Mouse (Mus musculus) forebrain, embryonic 12.5 days (tissue): ENCODE results near the gene Ctxn1. TPM values are rescaled to one million over a fixed set of nuclear protein-coding genes. Genes with fewer than 3 reads are reported as not detected.

Experiments used
- ATAC-seq: fragments of 200-750 bp; cut with Nextera tagmentation; 2 replicates; pipeline ENCODE4 v1.8.0; 2017; ENCODE audit warnings: moderate TSS enrichment; ENCODE audit not compliant: low FRiP score
- H3K27ac ChIP-seq: fragments of 300-500 bp; sonication (generic); 2 replicates; pipeline ENCODE4 v1.5.1; 2016; ENCODE audit warnings: mild to moderate bottlenecking
- H3K27me3 ChIP-seq: fragments of 300-500 bp; sonication (generic); 2 replicates; pipeline ENCODE4 v1.6.1; 2016; ENCODE audit warnings: mild to moderate bottlenecking
- H3K36me3 ChIP-seq: fragments of 300-500 bp; sonication (generic); replicated peaks from 2 replicates; pipeline ENCODE4 v1.6.1; 2016; ENCODE audit warnings: mild to moderate bottlenecking
- H3K4me1 ChIP-seq: fragments of 300-500 bp; sonication (generic); 2 replicates; pipeline ENCODE4 v1.6.1; 2016
- H3K4me2 ChIP-seq: fragments of 300-500 bp; sonication (generic); 2 replicates; pipeline ENCODE4 v1.6.1; 2016; ENCODE audit warnings: mild to moderate bottlenecking, moderate library complexity
- H3K4me3 ChIP-seq: fragments of 300-500 bp; sonication (generic); replicated peaks from 2 replicates; pipeline ENCODE4 v1.5.1; 2016; ENCODE audit warnings: mild to moderate bottlenecking
- H3K9ac ChIP-seq: fragments of 300-500 bp; sonication (generic); 2 replicates; pipeline ENCODE4 v1.6.1; 2016; ENCODE audit warnings: mild to moderate bottlenecking
- H3K9me3 ChIP-seq: fragments of 300-500 bp; sonication (generic); 2 replicates; pipeline ENCODE4 v1.6.1; 2016
- WGBS: fragments of 180-500 bp; shearing (Covaris S2); methylation state at CpG from one replicate; pipeline ENCODE4 v1.1.7; 2016; 5-methylcytosine and 5-hydroxymethylcytosine counted together
- polyA plus RNA-seq: library from polyadenylated mRNA; unstranded; fragments of >200 nt; fragmentation: Nextera tagmentation; extraction: Ambion mirVana; gene quantifications from 2 replicates; pipeline ENCODE4 v1.2.1, GENCODE M21; 2016

Gene Ctxn1
- 189 and 199 TPM in 2 replicates for polyA plus RNA-seq

- no peaks in the 10 kb centered on the region for H3K27me3 ChIP-seq
- peaks cover 32% of the 10 kb centered on the region for H3K4me1 ChIP-seq
- H3K9me3 ChIP-seq = no peaks in the 10 kb centered on the region
- H3K27ac ChIP-seq = peak within 1 kb of the TSS; percentile 97
- ATAC-seq = peak; percentile 94
- WGBS = 7% methylated on average over 33 of the region's 33 CpGs
- peak within 1 kb of the TSS; percentile 61 for H3K4me2 ChIP-seq
- peaks cover 80% of the 10 kb centered on the region for H3K36me3 ChIP-seq
- H3K4me3 ChIP-seq = peak within 1 kb of the TSS; percentile 83
- H3K9ac ChIP-seq = peak within 1 kb of the TSS; percentile 90
These were observed at the start of gene Ctxn1 for GRCm38 (mm10) chr8:4259125-4259804. TSS of gene Ctxn1 (minus strand) at chr8:4259274.

- H3K27me3 ChIP-seq = no peaks in the 10 kb centered on the region
- H3K9me3 ChIP-seq = no peaks in the 10 kb centered on the region
- H3K9ac ChIP-seq = no peak overlapping the region
- H3K27ac ChIP-seq = no peak overlapping the region
- 94% methylated on average over 2 of the region's 2 CpGs for WGBS
- peaks cover 97% of the 10 kb centered on the region for H3K36me3 ChIP-seq
- H3K4me3 ChIP-seq = no peak overlapping the region
- no peak for ATAC-seq
- H3K4me2 ChIP-seq = no peak overlapping the region
- H3K4me1 ChIP-seq = no peaks in the 10 kb centered on the region
These were observed 46.8 kb upstream of the Ctxn1 start for GRCm38 (mm10) chr8:4305838-4306237.

GRCm38 (mm10) chr8:4304124-4304547, 45.1 kb upstream of the Ctxn1 start:
- no peak overlapping the region for H3K4me2 ChIP-seq
- H3K9ac ChIP-seq = no peak overlapping the region
- no peak overlapping the region for H3K27ac ChIP-seq
- H3K4me1 ChIP-seq = no peaks in the 10 kb centered on the region
- 82% methylated on average over 3 of the region's 3 CpGs for WGBS
- H3K9me3 ChIP-seq = no peaks in the 10 kb centered on the region
- H3K4me3 ChIP-seq = no peak overlapping the region
- H3K36me3 ChIP-seq = peaks cover 96% of the 10 kb centered on the region
- no peak for ATAC-seq
- no peaks in the 10 kb centered on the region for H3K27me3 ChIP-seq

- WGBS = 98% methylated on average over 4 of the region's 4 CpGs
- Histone ChIP-seq H3K9me3 (no peaks in the 10 kb centered on the region), H3K27me3 (no peaks in the 10 kb centered on the region), H3K4me2 (no peak overlapping the region), H3K4me1 (no peaks in the 10 kb centered on the region), H3K9ac (no peak overlapping the region), H3K4me3 (no peak overlapping the region), H3K36me3 (peaks cover 93% of the 10 kb centered on the region), H3K27ac (no peak overlapping the region)
- ATAC-seq = no peak
These were observed 38.7 kb upstream of the Ctxn1 start for GRCm38 (mm10) chr8:4297822-4298221.

GRCm38 (mm10) chr8:4292738-4293137, 33.7 kb upstream of the Ctxn1 start:
- Histone ChIP-seq H3K4me1 (no peaks in the 10 kb centered on the region), H3K4me2 (no peak overlapping the region), H3K27ac (no peak overlapping the region), H3K27me3 (no peaks in the 10 kb centered on the region), H3K9ac (no peak overlapping the region), H3K4me3 (no peak overlapping the region), H3K9me3 (no peaks in the 10 kb centered on the region), H3K36me3 (peaks cover 85% of the 10 kb centered on the region)
- 90% methylated on average over 5 of the region's 5 CpGs for WGBS
- ATAC-seq = no peak

GRCm38 (mm10) chr8:4276111-4276465, 17.0 kb upstream of the Ctxn1 start:
- WGBS = 28% methylated on average over 9 of the region's 9 CpGs
- Histone ChIP-seq H3K9me3 (no peaks in the 10 kb centered on the region), H3K4me3 (peak overlapping the region; percentile 75), H3K27ac (peak overlapping the region; percentile 43; the same call in 1 of the 2 replicates), H3K4me2 (peak overlapping the region; percentile 75), H3K9ac (peak overlapping the region; percentile 81), H3K4me1 (peaks cover 6% of the 10 kb centered on the region), H3K27me3 (no peaks in the 10 kb centered on the region), H3K36me3 (peaks cover 27% of the 10 kb centered on the region)
- ATAC-seq = no peak

GRCm38 (mm10) chr8:4275275-4276110, 16.4 kb upstream of the Ctxn1 start, which contains the start of gene Timm44:
TSS of gene Timm44 (minus strand) at chr8:4275913.
- peak within 1 kb of the TSS; percentile 75 for H3K4me2 ChIP-seq
- H3K27ac ChIP-seq = peak within 1 kb of the TSS; percentile 50
- no peaks in the 10 kb centered on the region for H3K27me3 ChIP-seq
- peak within 1 kb of the TSS; percentile 75 for H3K4me3 ChIP-seq
- WGBS = under 1% methylated on average over 39 of the region's 39 CpGs
- H3K4me1 ChIP-seq = peaks cover 6% of the 10 kb centered on the region
- H3K9me3 ChIP-seq = no peaks in the 10 kb centered on the region
- peaks cover 32% of the 10 kb centered on the region for H3K36me3 ChIP-seq
- ATAC-seq = peak; percentile 98
- H3K9ac ChIP-seq = peak within 1 kb of the TSS; percentile 81

- Histone ChIP-seq H3K9me3 (no peaks in the 10 kb centered on the region), H3K4me2 (no peak overlapping the region), H3K27me3 (no peaks in the 10 kb centered on the region), H3K9ac (no peak overlapping the region), H3K4me1 (peaks cover under 1% of the 10 kb centered on the region), H3K27ac (no peak overlapping the region), H3K36me3 (peaks cover 90% of the 10 kb centered on the region), H3K4me3 (no peak overlapping the region)
- no peak for ATAC-seq
- whole genome bisulfite sequencing = 88% methylated on average over 6 of the region's 6 CpGs
These were observed 10.5 kb upstream of the Ctxn1 start for GRCm38 (mm10) chr8:4269609-4270008.

- ATAC-seq = 0 out of 2 replicates have a peak, but pooled peaks have one; percentile 51
- Histone ChIP-seq H3K4me1 (no peaks in the 10 kb centered on the region), H3K36me3 (peaks cover 95% of the 10 kb centered on the region), H3K27ac (no peak overlapping the region), H3K27me3 (no peaks in the 10 kb centered on the region), H3K9ac (no peak overlapping the region), H3K4me3 (no peak overlapping the region), H3K9me3 (no peaks in the 10 kb centered on the region), H3K4me2 (no peak overlapping the region)
- WGBS = 80% methylated on average over 15 of the region's 15 CpGs
These were observed 8.6 kb upstream of the Ctxn1 start for GRCm38 (mm10) chr8:4267627-4268026.

GRCm38 (mm10) chr8:4265160-4265914, 6.3 kb upstream of the Ctxn1 start:
- Histone ChIP-seq H3K27me3 (no peaks in the 10 kb centered on the region), H3K4me3 (no peak overlapping the region), H3K4me2 (no peak overlapping the region), H3K9ac (no peak overlapping the region), H3K9me3 (no peaks in the 10 kb centered on the region), H3K27ac (no peak overlapping the region), H3K36me3 (peaks cover 99% of the 10 kb centered on the region), H3K4me1 (no peaks in the 10 kb centered on the region)
- WGBS = 93% methylated on average over 15 of the region's 15 CpGs
- ATAC-seq = no peak

GRCm38 (mm10) chr8:4263105-4263791, 4.2 kb upstream of the Ctxn1 start:
- H3K4me2 ChIP-seq = no peak overlapping the region
- H3K9ac ChIP-seq = no peak overlapping the region
- peaks cover 11% of the 10 kb centered on the region for H3K4me1 ChIP-seq
- H3K36me3 ChIP-seq = peaks cover 86% of the 10 kb centered on the region
- H3K9me3 ChIP-seq = no peaks in the 10 kb centered on the region
- ATAC-seq = no peak
- 89% methylated on average over 8 of the region's 8 CpGs for WGBS
- H3K27ac ChIP-seq = no peak overlapping the region
- H3K4me3 ChIP-seq = no peak overlapping the region
- H3K27me3 ChIP-seq = no peaks in the 10 kb centered on the region
